ENCODE assay signal across 19 mouse cellular contexts in genomic region chr4:66852011-66852410, GRCm38 (mm10). TPM values are rescaled to one million over a fixed set of nuclear protein-coding genes. Genes with fewer than 3 reads are reported as not detected.
DNase-seq lines count a peak whose midpoint lies in the region; ATAC-seq and TF ChIP-seq lines count a peak whose summit lies in the region.
"Had no signal": no experiment of that assay in that cellular context is flagged by ENCODE, and none has a peak within 500 bp of the region (broad histone marks: within the 10 kb centered on the region; RNA-seq: fewer than 3 reads in every experiment).

No protein-coding gene starts in this region.

- no peak overlapping the region for H3K4me2 ChIP-seq in hindbrain, embryonic 12.5 days (replicated peaks)
- H3K4me2 ChIP-seq: embryonic facial prominence, embryonic 15.5 days; forebrain, embryonic 13.5 days; limb, embryonic 15.5 days; neural tube, embryonic 13.5 days had no signal

- H3K27me3 ChIP-seq in kidney, adult 2 months (replicated peaks; ENCODE audit: control insufficient read depth, insufficient read depth, low read length): no peaks in the 10 kb centered on the region
- no peaks in the 10 kb centered on the region for H3K27me3 ChIP-seq in hindbrain, embryonic 12.5 days
- H3K27me3 ChIP-seq: embryonic facial prominence, embryonic 15.5 days; forebrain, embryonic 13.5 days; limb, embryonic 15.5 days; neural tube, embryonic 13.5 days had no signal

- TF ChIP-seq POLR2A in kidney, adult 2 months (IDR thresholded peaks at IDR 0.05; ENCODE audit: low read depth, low read length): no peak

- peak overlapping the region; percentile 38; the same call in 1 of the 2 replicates for H3K27ac ChIP-seq in kidney, adult 2 months (ENCODE audit: insufficient read depth, low read depth, low read length)
- H3K27ac ChIP-seq in hindbrain, embryonic 12.5 days: no peak overlapping the region
- H3K27ac ChIP-seq: embryonic facial prominence, embryonic 15.5 days; forebrain, embryonic 13.5 days; left cerebral cortex, adult 2 months; limb, embryonic 15.5 days; neural tube, embryonic 13.5 days had no signal

- H3K9ac ChIP-seq in hindbrain, embryonic 12.5 days: no peak overlapping the region
- H3K9ac ChIP-seq: embryonic facial prominence, embryonic 15.5 days; forebrain, embryonic 13.5 days; limb, embryonic 15.5 days; neural tube, embryonic 13.5 days had no signal

- DNase-seq in adrenal gland, adult 2 months: peak; percentile 35
- no peak for DNase-seq in adrenal gland, postnatal 4 days (ENCODE audit: low spot score in 2 of 2)
- peak; percentile 62 for DNase-seq in kidney, adult 2 months
- no peak for DNase-seq in kidney, adult 18-20 months
- DNase-seq in adipocyte (ENCODE audit: low spot score): peak; percentile 87
- DNase-seq in spleen, postnatal 14 days (ENCODE audit: low spot score in 2 of 2): no peak
- DNase-seq: cerebellum, adult 11-12 months; gastrocnemius, postnatal 10 days; retina, postnatal 1 day; spleen, adult 18-20 months; thymus, postnatal 36 days had no signal

- no peaks in the 10 kb centered on the region for H3K9me3 ChIP-seq in hindbrain, embryonic 12.5 days (replicated peaks)
- H3K9me3 ChIP-seq: embryonic facial prominence, embryonic 15.5 days; forebrain, embryonic 13.5 days; limb, embryonic 15.5 days; neural tube, embryonic 13.5 days had no signal

- TF ChIP-seq CTCF in kidney, adult 2 months (conservative IDR thresholded peaks at IDR 0.05; ENCODE audit: insufficient read depth, insufficient read length, low read depth, low read length): no peak

- no peaks in the 10 kb centered on the region for H3K4me1 ChIP-seq in kidney, adult 2 months (ENCODE audit: control insufficient read depth, insufficient read depth, low read length)
- H3K4me1 ChIP-seq in hindbrain, embryonic 12.5 days: no peaks in the 10 kb centered on the region
- H3K4me1 ChIP-seq: embryonic facial prominence, embryonic 15.5 days; forebrain, embryonic 13.5 days; limb, embryonic 15.5 days; neural tube, embryonic 13.5 days had no signal

- peak; percentile 87 for ATAC-seq in megakaryocyte, adult 5-6 weeks (ENCODE audit: poor library complexity, severe bottlenecking)
- no peak for ATAC-seq in hindbrain, embryonic 12.5 days (ENCODE audit: low FRiP score)
- ATAC-seq: forebrain, embryonic 13.5 days; midbrain, embryonic 16.5 days had no signal

- H3K36me3 ChIP-seq in kidney, adult 2 months (ENCODE audit: control insufficient read depth, insufficient read depth, low read length): no peaks in the 10 kb centered on the region
- H3K36me3 ChIP-seq in hindbrain, embryonic 12.5 days: no peaks in the 10 kb centered on the region
- H3K36me3 ChIP-seq: embryonic facial prominence, embryonic 15.5 days; limb, embryonic 15.5 days; neural tube, embryonic 13.5 days had no signal

- 38% methylated on average over 3 of the region's 3 CpGs for WGBS in kidney, adult 2 months
- WGBS in hindbrain, embryonic 12.5 days: 92% methylated on average over 3 of the region's 3 CpGs

- H3K4me3 ChIP-seq in kidney, adult 2 months (ENCODE audit: insufficient read depth, low read depth, low read length): no peak overlapping the region
- H3K4me3 ChIP-seq in hindbrain, embryonic 12.5 days: no peak overlapping the region
- H3K4me3 ChIP-seq: embryonic facial prominence, embryonic 15.5 days; forebrain, embryonic 13.5 days; left cerebral cortex, adult 2 months; limb, embryonic 15.5 days; neural tube, embryonic 13.5 days had no signal

RNA-seq across cellular contexts. Expression of gene Tlr4, which starts 24.6 kb away (rescaled TPM):
- 1 to 10 TPM; 6.9 to 8.9 TPM for total RNA-seq in adrenal gland, adult 2 months (2021)
- 0.18 and 0.57 TPM in 2 replicates for polyA plus RNA-seq in adrenal gland, adult 2 months (2012; rRNA removed)
- total RNA-seq in adrenal gland, postnatal 4 days (2021): 1 to 10 TPM; 5.1 to 6.3 TPM
- 1.0 and 1.9 TPM in 2 replicates for polyA plus RNA-seq in kidney, adult 2 months (2012; rRNA removed)
- total RNA-seq in megakaryocyte, adult 5-6 weeks (2015): 21.8 and 22.9 TPM in 2 replicates
- 18.2 and 27.0 TPM in 2 replicates for total RNA-seq in megakaryocyte, adult 5-6 weeks (2017)
- 0.96 and 1.4 TPM in 2 replicates for polyA plus RNA-seq in hindbrain, embryonic 12.5 days (2016; fragmentation: Nextera tagmentation; extraction: Ambion mirVana)

Comparison
In these comparisons a context has a peak if more than half of its experiments do, and no peak if none do; other contexts are left out.
1. DNase-seq: peak in adrenal gland, adult 2 months (single experiment), kidney, adult 2 months (single experiment) and adipocyte (single experiment); none in adrenal gland, postnatal 4 days (0 of 2), kidney, adult 18-20 months (single experiment) and spleen, postnatal 14 days (0 of 2).